Mouse (Mus musculus): ENCODE measurements around the gene Zfp648.

DNA sequence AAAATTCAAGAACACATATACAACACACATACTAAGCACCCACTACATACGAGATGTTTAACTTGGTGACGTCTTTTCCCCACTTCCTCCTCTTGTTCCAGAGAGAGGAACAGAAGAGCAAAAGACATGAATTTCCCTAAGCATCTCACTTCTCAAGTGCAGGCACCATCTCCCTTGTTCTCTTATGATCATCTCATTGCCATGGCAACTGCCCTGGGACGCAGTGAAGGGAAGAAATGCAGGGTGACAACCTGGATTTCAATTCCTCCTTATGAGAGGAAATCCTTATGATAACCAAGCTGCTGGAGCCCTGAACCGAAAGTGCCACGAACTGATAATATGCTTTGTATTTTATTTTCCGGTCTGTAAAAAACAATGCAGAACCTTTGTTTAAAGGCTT lies 33.3 kb upstream of the Zfp648 start:
- TF ChIP-seq CTCF (IDR thresholded peaks at IDR 0.05; ENCODE audit: low read depth) (no peak), EP300 (IDR thresholded peaks at IDR 0.05; ENCODE audit: low read depth) (no peak)
